Mouse (Mus musculus): ENCODE results near the gene Ephx1. TPM values are rescaled to one million over a fixed set of nuclear protein-coding genes. Genes with fewer than 3 reads are reported as not detected.
"Not testable (repeated sequence)": the region's sequence is repeated elsewhere in the genome, so short reads cannot be mapped to it uniquely, and the experiment has no call there.

Ephx1 gene
- 10 to 100 TPM; 17.0 to 19.1 TPM for total RNA-seq (2021)
- long read RNA-seq, experiment 1, transcript Ephx1-201 (9 exons, 1,741 nt): major isoform, 20 of 21 reads
- long read RNA-seq, experiment 1, partial matches to known transcripts: 1 of 21 reads
- long read RNA-seq, experiment 1, other reads (novel, unspliced or antisense): 0 of 21 reads
- long read RNA-seq, experiment 2, transcript Ephx1-201 (9 exons, 1,741 nt): major isoform, 14 of 14 reads
- long read RNA-seq, experiment 2, partial matches to known transcripts: 0 of 14 reads
- long read RNA-seq, experiment 2, other reads (novel, unspliced or antisense): 0 of 14 reads

DNA sequence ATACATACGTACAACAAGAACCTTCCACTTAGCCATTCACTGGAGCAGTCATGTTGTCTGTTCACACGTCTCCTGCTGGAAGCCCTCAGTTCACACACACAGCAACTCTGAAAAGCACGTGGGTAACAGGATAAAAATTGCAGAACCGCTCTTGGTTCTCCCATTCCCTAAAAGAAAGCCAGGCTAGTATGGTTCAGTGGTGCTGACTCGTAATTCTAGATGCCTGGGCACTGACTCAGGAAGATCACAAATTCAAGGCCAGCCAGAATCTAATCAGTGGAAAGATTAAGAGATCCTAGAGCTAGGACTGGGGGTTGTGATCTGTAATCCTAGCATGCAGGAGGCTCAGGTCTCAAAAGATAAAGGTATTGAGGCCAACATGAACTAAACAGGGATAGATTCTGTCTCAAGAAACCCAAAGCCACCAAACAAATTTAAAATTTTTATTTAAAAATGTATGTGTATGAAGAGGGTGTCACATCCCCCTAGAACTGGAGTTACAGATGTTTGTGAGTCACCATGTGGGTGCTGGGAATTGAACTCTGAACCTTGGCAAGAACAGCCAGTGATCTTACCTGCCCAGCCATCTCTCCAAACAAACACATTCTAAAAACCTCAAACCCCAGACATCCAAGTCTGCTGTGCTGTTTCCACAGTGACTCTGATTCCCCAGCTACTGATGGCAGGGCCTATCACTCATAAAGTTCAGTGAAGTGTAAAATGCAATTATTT is at the start of gene Ephx1:
TSS of gene Ephx1 (minus strand) at position 149 of the 732 bp plus-strand sequence.
- intact Hi-C loops (cut with DNase I): no loop called here
- DNase-seq (ENCODE audit: low spot score in 2 of 2): no peak

- DNase-seq (ENCODE audit: low spot score in 2 of 2): peak; percentile 29 to 69
- intact Hi-C loops (cut with DNase I): no loop called here
These were observed 49.0 kb upstream of the Ephx1 start for GRCm38 (mm10) chr1:181069671-181070070.

DNA sequence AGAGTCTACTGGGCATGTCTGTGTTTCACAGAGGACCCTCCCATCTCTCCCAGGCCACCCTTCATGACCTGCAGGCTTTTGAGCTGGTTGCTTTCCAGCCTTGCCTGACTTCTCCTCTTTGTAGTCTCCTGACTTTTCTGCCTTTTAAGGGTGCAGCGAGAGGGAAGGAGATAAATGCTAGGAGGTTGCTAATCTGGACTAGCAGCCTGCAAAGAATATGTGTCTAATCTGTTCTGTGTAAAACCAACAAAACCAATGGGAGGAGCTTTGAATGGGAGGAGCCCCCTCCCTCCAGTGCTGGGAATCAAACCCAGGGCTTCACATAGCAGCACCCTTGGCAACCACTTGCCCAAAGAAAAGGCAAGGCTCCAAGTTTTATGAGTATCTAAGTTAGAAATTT is 47.6 kb upstream of the Ephx1 start:
- intact Hi-C loops (cut with DNase I): no loop called here
- DNase-seq (ENCODE audit: low spot score in 2 of 2): no peak

GRCm38 (mm10) chr1:181064648-181065047 is 43.9 kb upstream of the Ephx1 start:
- intact Hi-C loops (cut with DNase I): no loop called here
- no peak for DNase-seq (ENCODE audit: low spot score in 2 of 2)

DNA sequence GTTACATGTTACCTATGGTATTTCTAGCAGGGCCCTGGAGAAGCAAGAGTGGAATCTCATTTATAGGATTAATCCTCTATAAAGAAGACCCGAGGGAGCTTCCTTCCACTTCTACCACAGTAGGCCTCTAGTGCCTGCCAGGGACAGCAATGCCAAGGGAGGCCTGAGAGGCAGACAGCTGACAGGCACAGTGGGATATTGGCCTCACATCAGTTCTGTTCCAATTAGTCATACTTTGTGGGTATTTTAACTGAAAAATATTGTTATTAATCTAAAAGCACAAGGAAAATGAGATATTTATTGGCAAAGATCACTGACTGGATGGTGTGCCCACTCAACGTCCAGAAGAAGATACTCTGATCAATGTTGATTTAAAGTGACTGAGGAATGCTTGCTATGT is 43.3 kb upstream of the Ephx1 start:
- intact Hi-C loops (cut with DNase I): no loop called here
- DNase-seq (ENCODE audit: low spot score in 2 of 2): no peak

DNA sequence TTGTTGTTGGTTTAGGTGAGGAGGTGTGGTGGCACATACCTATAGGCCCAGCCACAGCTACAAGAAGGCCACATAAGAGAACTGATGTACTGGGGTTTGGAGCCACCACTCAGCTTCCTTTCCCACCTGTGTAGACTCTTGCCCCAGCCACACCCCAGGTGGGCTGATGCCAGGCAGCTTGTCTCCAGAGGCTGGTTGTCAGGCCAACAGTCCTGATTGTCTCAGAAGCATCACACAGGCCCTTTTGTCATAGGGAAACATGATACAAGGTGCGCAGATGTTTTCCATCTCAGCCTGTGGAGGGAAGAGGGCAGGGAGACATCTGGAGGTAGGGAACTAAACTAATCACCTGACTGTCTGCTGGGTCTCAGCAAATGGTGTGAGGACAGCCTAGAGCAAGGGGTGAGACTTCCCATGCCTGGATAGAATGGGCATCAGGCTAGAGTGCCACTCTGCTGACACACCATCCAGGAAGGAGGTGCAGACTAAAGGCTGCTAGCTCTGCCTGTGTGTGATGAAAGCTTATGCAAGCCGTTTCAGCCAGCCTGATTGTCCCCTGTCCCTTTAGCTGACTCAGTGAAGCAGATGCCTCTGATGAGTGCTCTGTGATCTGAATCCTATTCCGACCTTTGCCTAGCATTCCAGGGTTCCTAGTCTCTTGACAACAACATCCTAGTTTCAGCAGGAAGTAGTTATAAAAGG is 41.2 kb upstream of the Ephx1 start:
- intact Hi-C loops (cut with DNase I): no loop called here
- no peak for DNase-seq (ENCODE audit: low spot score in 2 of 2)

- intact Hi-C loops (cut with DNase I): no loop called here
- DNase-seq (ENCODE audit: low spot score in 2 of 2): no peak
These were observed 32.2 kb upstream of the Ephx1 start for GRCm38 (mm10) chr1:181052898-181053297.

- intact Hi-C loops (cut with DNase I): no loop called here
These were observed 30.2 kb upstream of the Ephx1 start, which contains the start of gene 9130409I23Rik for GRCm38 (mm10) chr1:181050937-181051336. TSS of gene 9130409I23Rik (plus strand) at chr1:181051237.

GRCm38 (mm10) chr1:181049328-181049842 is 28.7 kb upstream of the Ephx1 start:
- intact Hi-C loops (cut with DNase I): no loop called here
- DNase-seq (ENCODE audit: low spot score in 2 of 2): no peak

More at GRCm38 (mm10) chr1:181050937-181051336, 30.2 kb upstream of the Ephx1 start, which contains the start of gene 9130409I23Rik:
- no peak for DNase-seq (ENCODE audit: low spot score in 2 of 2)

DNA sequence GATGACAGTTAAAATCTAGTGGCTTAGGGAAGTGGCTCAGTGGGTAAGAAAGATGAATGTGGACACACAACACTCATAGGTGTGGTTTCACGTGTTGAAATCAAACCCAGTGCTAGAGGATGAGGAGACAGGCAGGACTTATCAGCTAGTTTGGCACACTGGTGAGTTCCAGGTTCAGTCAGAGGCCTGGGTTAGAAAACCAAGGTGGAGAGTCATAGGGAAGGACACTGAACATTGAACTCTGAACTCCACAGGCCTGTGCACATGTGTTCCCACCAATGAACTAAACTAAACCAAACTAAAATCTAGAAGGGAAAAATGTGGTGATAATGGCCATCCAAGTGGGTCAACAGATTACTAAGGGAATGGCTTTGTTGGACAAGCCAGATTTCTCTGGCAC is 26.8 kb upstream of the Ephx1 start:
- DNase-seq (ENCODE audit: low spot score in 2 of 2): no peak

GRCm38 (mm10) chr1:181039652-181040051 is 18.9 kb upstream of the Ephx1 start:
- intact Hi-C loops (cut with DNase I): loop anchor here (2.0 kb wide), 1 partner anchor 47 kb away; no protein-coding TSS in a partner anchor
- DNase-seq (ENCODE audit: low spot score in 2 of 2): no peak

More for the DNA sequence above, 26.8 kb upstream of the Ephx1 start:
- intact Hi-C loops (cut with DNase I): no loop called here

DNA sequence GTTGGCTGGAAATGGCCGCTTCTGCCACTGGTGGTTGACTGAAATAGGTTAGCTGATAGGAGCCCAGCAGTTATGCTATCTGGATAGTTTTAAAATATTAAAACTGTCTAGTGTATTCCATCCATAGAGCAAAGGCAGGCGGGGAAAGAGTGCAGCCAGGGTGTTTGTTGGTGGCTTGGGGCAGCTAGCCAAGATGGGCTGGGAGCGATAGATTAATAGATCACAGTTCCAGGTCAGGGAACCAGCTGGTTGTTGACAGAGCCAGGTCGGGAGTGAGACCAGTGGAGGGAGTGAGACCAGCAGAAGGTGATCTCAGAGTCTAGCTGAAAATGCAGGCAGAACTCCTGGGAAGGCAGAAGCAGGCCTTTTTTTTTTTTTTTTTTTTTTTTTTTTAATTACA is 16.9 kb upstream of the Ephx1 start:
- DNase-seq (ENCODE audit: low spot score in 2 of 2): no peak
- intact Hi-C loops (cut with DNase I): loop anchor here (2.0 kb wide), 1 partner anchor 45 kb away; no protein-coding TSS in a partner anchor

DNA sequence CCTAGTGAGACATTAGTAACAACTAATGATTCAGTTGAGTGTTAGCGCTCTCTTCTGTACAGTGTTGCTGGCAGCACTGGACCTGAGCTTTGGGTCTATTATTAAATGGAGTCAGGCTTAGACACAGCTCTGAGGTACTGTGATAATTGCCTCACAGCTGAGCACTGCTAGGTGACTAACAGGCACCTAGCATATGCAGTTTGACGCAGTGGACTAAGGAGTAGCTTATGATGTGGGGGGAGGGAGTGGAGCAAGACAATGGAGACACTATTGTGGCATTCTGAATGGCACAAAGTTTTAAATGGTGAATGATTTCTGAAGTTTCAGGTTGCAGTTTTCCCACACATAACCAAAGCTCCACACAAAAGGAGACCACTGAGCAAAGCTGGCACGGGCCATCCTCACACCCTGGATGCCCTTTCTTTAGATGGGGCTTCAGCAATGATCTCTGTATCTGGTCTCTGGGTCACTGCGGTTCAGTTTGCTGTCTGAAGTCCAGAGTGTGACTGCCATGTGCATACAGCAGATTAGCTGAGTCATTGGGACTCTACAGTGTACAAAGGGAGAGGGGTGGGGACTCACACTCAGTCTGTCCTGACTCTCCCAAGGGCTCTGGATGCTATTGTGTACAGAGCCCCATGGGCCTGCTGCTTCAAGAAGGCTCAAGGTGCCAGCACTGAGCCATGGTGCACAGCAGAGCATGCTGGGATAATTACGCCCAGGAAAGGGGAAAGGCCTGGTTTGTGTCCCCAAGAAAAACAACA is 14.5 kb upstream of the Ephx1 start:
- DNase-seq (ENCODE audit: low spot score in 2 of 2); intact Hi-C loops (cut with DNase I): not testable (repeated sequence)

- intact Hi-C loops (cut with DNase I): no loop called here
These were observed 1.6 kb upstream of the Ephx1 start for GRCm38 (mm10) chr1:181022265-181022664.

GRCm38 (mm10) chr1:181021488-181021865 is 773 bp upstream of the Ephx1 start:
- no peak for DNase-seq (ENCODE audit: low spot score in 2 of 2)
- intact Hi-C loops (cut with DNase I): no loop called here

More at GRCm38 (mm10) chr1:181022265-181022664, 1.6 kb upstream of the Ephx1 start:
- peak; percentile 60 to 66 for DNase-seq (ENCODE audit: low spot score in 2 of 2)

GRCm38 (mm10) chr1:181017890-181018420 is 2.7 kb downstream of the Ephx1 start:
- DNase-seq (ENCODE audit: low spot score in 2 of 2): no peak
- intact Hi-C loops (cut with DNase I): no loop called here

- intact Hi-C loops (cut with DNase I): no loop called here
These were observed 3.4 kb downstream of the Ephx1 start for GRCm38 (mm10) chr1:181017212-181017711.

DNA sequence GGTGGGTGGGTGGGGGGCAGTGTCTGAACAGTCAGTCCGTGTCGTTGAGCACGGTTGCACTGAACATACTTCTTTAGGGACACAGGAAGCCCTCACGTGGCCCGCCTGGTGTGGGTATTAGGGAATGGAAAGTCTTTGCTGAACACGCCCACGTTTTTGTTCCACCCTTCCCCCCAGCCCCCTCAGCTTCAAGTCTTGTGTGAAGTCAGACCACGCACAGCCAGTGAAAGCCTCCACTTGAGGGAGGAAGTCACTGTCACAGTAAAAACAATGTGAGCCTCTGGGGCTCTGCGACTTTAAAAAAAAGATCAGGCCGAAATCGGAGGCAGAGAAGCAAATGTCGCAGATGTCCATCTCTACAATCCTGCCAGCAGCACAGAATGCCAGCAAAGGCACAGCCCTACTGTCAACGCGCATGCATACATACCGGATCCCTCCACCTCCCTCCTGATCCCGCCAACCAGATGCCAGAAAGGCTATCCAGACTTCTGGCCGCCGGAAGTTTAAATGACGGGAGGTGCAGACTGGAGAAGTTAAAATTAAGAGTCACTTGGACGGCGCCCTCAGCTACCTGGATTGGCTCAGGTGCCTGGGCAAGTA is 4.1 kb downstream of the Ephx1 start:
- intact Hi-C loops (cut with DNase I): no loop called here
- DNase-seq (ENCODE audit: low spot score in 2 of 2): peak; percentile 67 to 93

More at GRCm38 (mm10) chr1:181017212-181017711, 3.4 kb downstream of the Ephx1 start:
- peak; percentile 71 to 73 for DNase-seq (ENCODE audit: low spot score in 2 of 2)
